Mouse (Mus musculus): ENCODE measurements around the gene Prrx1. TPM values are rescaled to one million over a fixed set of nuclear protein-coding genes. Genes with fewer than 3 reads are reported as not detected.

Prrx1 gene
- polyA plus RNA-seq, 1 experiment from 2014 or later = 5.7 TPM

- H3K27ac ChIP-seq (ENCODE audit: low read length) = no peak overlapping the region
- WGBS = 77% methylated on average over 5 of the region's 5 CpGs
- H3K4me1 ChIP-seq (ENCODE audit: control insufficient read depth, insufficient read depth, low read length) = no peaks in the 10 kb centered on the region
- no peak overlapping the region for H3K9ac ChIP-seq (ENCODE audit: low read depth, low read length)
- H3K4me3 ChIP-seq (ENCODE audit: low read length) = no peak overlapping the region
- no peaks in the 10 kb centered on the region for H3K36me3 ChIP-seq (ENCODE audit: control insufficient read depth, insufficient read depth, low read length)
- no peaks in the 10 kb centered on the region for H3K27me3 ChIP-seq (replicated peaks; ENCODE audit: control insufficient read depth, insufficient read depth, low read length)
- no peak for ATAC-seq
- no peaks in the 10 kb centered on the region for H3K9me3 ChIP-seq (ENCODE audit: control insufficient read depth, low read length)
- no peak overlapping the region for H3K4me2 ChIP-seq (ENCODE audit: low read depth, low read length)
These were observed 32.0 kb upstream of the Prrx1 start for GRCm38 (mm10) chr1:163345541-163345940.

- H3K4me3 ChIP-seq (ENCODE audit: low read length) = no peak overlapping the region
- no peaks in the 10 kb centered on the region for H3K9me3 ChIP-seq (ENCODE audit: control insufficient read depth, low read length)
- ATAC-seq = no peak
- H3K27ac ChIP-seq (ENCODE audit: low read length) = no peak overlapping the region
- WGBS = 23% methylated on average over 1 of the region's 1 CpGs
- no peaks in the 10 kb centered on the region for H3K27me3 ChIP-seq (replicated peaks; ENCODE audit: control insufficient read depth, insufficient read depth, low read length)
- no peaks in the 10 kb centered on the region for H3K4me1 ChIP-seq (ENCODE audit: control insufficient read depth, insufficient read depth, low read length)
- no peak overlapping the region for H3K4me2 ChIP-seq (ENCODE audit: low read depth, low read length)
- H3K9ac ChIP-seq (ENCODE audit: low read depth, low read length) = no peak overlapping the region
- no peaks in the 10 kb centered on the region for H3K36me3 ChIP-seq (ENCODE audit: control insufficient read depth, insufficient read depth, low read length)
These were observed 31.4 kb upstream of the Prrx1 start for GRCm38 (mm10) chr1:163344931-163345330.

- Histone ChIP-seq H3K4me3 (ENCODE audit: low read length) (no peak overlapping the region), H3K4me1 (ENCODE audit: control insufficient read depth, insufficient read depth, low read length) (no peaks in the 10 kb centered on the region), H3K27me3 (replicated peaks; ENCODE audit: control insufficient read depth, insufficient read depth, low read length) (no peaks in the 10 kb centered on the region), H3K9me3 (ENCODE audit: control insufficient read depth, low read length) (no peaks in the 10 kb centered on the region), H3K27ac (ENCODE audit: low read length) (no peak overlapping the region), H3K9ac (ENCODE audit: low read depth, low read length) (no peak overlapping the region), H3K4me2 (ENCODE audit: low read depth, low read length) (no peak overlapping the region), H3K36me3 (ENCODE audit: control insufficient read depth, insufficient read depth, low read length) (no peaks in the 10 kb centered on the region)
- 41% methylated on average over 3 of the region's 3 CpGs for WGBS
- no peak for ATAC-seq
These were observed 25.7 kb upstream of the Prrx1 start for GRCm38 (mm10) chr1:163339219-163339561.

GRCm38 (mm10) chr1:163338525-163339218 lies 25.2 kb upstream of the Prrx1 start:
- Histone ChIP-seq H3K4me2 (ENCODE audit: low read depth, low read length) (no peak overlapping the region), H3K9ac (ENCODE audit: low read depth, low read length) (no peak overlapping the region), H3K4me1 (ENCODE audit: control insufficient read depth, insufficient read depth, low read length) (no peaks in the 10 kb centered on the region), H3K4me3 (ENCODE audit: low read length) (no peak overlapping the region), H3K27ac (ENCODE audit: low read length) (no peak overlapping the region), H3K9me3 (ENCODE audit: control insufficient read depth, low read length) (no peaks in the 10 kb centered on the region), H3K36me3 (ENCODE audit: control insufficient read depth, insufficient read depth, low read length) (no peaks in the 10 kb centered on the region), H3K27me3 (replicated peaks; ENCODE audit: control insufficient read depth, insufficient read depth, low read length) (no peaks in the 10 kb centered on the region)
- no peak for ATAC-seq
- WGBS = 68% methylated on average over 7 of the region's 7 CpGs

GRCm38 (mm10) chr1:163337821-163338220 lies 24.3 kb upstream of the Prrx1 start:
- no peak overlapping the region for H3K4me2 ChIP-seq (ENCODE audit: low read depth, low read length)
- no peaks in the 10 kb centered on the region for H3K27me3 ChIP-seq (replicated peaks; ENCODE audit: control insufficient read depth, insufficient read depth, low read length)
- no peaks in the 10 kb centered on the region for H3K4me1 ChIP-seq (ENCODE audit: control insufficient read depth, insufficient read depth, low read length)
- WGBS = 75% methylated on average over 2 of the region's 2 CpGs
- no peak overlapping the region for H3K9ac ChIP-seq (ENCODE audit: low read depth, low read length)
- no peak overlapping the region for H3K4me3 ChIP-seq (ENCODE audit: low read length)
- no peaks in the 10 kb centered on the region for H3K36me3 ChIP-seq (ENCODE audit: control insufficient read depth, insufficient read depth, low read length)
- H3K27ac ChIP-seq (ENCODE audit: low read length) = no peak overlapping the region
- ATAC-seq = no peak
- no peaks in the 10 kb centered on the region for H3K9me3 ChIP-seq (ENCODE audit: control insufficient read depth, low read length)

- Histone ChIP-seq H3K9ac (ENCODE audit: low read depth, low read length) (no peak overlapping the region), H3K27ac (ENCODE audit: low read length) (no peak overlapping the region), H3K4me1 (ENCODE audit: control insufficient read depth, insufficient read depth, low read length) (no peaks in the 10 kb centered on the region), H3K9me3 (ENCODE audit: control insufficient read depth, low read length) (no peaks in the 10 kb centered on the region), H3K27me3 (replicated peaks; ENCODE audit: control insufficient read depth, insufficient read depth, low read length) (no peaks in the 10 kb centered on the region), H3K4me3 (ENCODE audit: low read length) (no peak overlapping the region), H3K36me3 (ENCODE audit: control insufficient read depth, insufficient read depth, low read length) (no peaks in the 10 kb centered on the region), H3K4me2 (ENCODE audit: low read depth, low read length) (no peak overlapping the region)
- no peak for ATAC-seq
- 61% methylated on average over 2 of the region's 2 CpGs for WGBS
These were observed 13.8 kb upstream of the Prrx1 start for GRCm38 (mm10) chr1:163327279-163327678.

- WGBS = 65% methylated on average over 3 of the region's 3 CpGs
- H3K9ac ChIP-seq (ENCODE audit: low read depth, low read length) = no peak overlapping the region
- ATAC-seq = no peak
- H3K4me1 ChIP-seq (ENCODE audit: control insufficient read depth, insufficient read depth, low read length) = no peaks in the 10 kb centered on the region
- H3K9me3 ChIP-seq (ENCODE audit: control insufficient read depth, low read length) = no peaks in the 10 kb centered on the region
- H3K27ac ChIP-seq (ENCODE audit: low read length) = no peak overlapping the region
- no peak overlapping the region for H3K4me3 ChIP-seq (ENCODE audit: low read length)
- no peaks in the 10 kb centered on the region for H3K36me3 ChIP-seq (ENCODE audit: control insufficient read depth, insufficient read depth, low read length)
- no peak overlapping the region for H3K4me2 ChIP-seq (ENCODE audit: low read depth, low read length)
- peaks cover 8% of the 10 kb centered on the region; the same call in 1 of the 2 replicates for H3K27me3 ChIP-seq (replicated peaks; ENCODE audit: control insufficient read depth, insufficient read depth, low read length)
These were observed 6.4 kb upstream of the Prrx1 start for GRCm38 (mm10) chr1:163319669-163320571.

- Histone ChIP-seq H3K4me1 (ENCODE audit: control insufficient read depth, insufficient read depth, low read length) (peaks cover 10% of the 10 kb centered on the region), H3K36me3 (ENCODE audit: control insufficient read depth, insufficient read depth, low read length) (no peaks in the 10 kb centered on the region), H3K27me3 (replicated peaks; ENCODE audit: control insufficient read depth, insufficient read depth, low read length) (peaks cover 16% of the 10 kb centered on the region; the same call in 1 of the 2 replicates), H3K9me3 (ENCODE audit: control insufficient read depth, low read length) (no peaks in the 10 kb centered on the region), H3K9ac (ENCODE audit: low read depth, low read length) (no peak overlapping the region), H3K27ac (ENCODE audit: low read length) (no peak overlapping the region), H3K4me2 (ENCODE audit: low read depth, low read length) (no peak overlapping the region), H3K4me3 (ENCODE audit: low read length) (no peak overlapping the region)
- no peak for ATAC-seq
- WGBS = 17% methylated on average over 1 of the region's 1 CpGs
These were observed 3.4 kb upstream of the Prrx1 start for GRCm38 (mm10) chr1:163316920-163317319.

- H3K9me3 ChIP-seq (ENCODE audit: control insufficient read depth, low read length) = no peaks in the 10 kb centered on the region
- peak overlapping the region; percentile 44 for H3K4me2 ChIP-seq (ENCODE audit: low read depth, low read length)
- H3K4me1 ChIP-seq (ENCODE audit: control insufficient read depth, insufficient read depth, low read length) = peaks cover 10% of the 10 kb centered on the region
- no peak overlapping the region for H3K27ac ChIP-seq (ENCODE audit: low read length)
- ATAC-seq = no peak
- peaks cover 30% of the 10 kb centered on the region for H3K27me3 ChIP-seq (replicated peaks; ENCODE audit: control insufficient read depth, insufficient read depth, low read length)
- WGBS = 3% methylated on average over 23 of the region's 23 CpGs
- peak overlapping the region; percentile 9; the same call in 1 of the 2 replicates for H3K4me3 ChIP-seq (ENCODE audit: low read length)
- H3K36me3 ChIP-seq (ENCODE audit: control insufficient read depth, insufficient read depth, low read length) = no peaks in the 10 kb centered on the region
- H3K9ac ChIP-seq (ENCODE audit: low read depth, low read length) = no peak overlapping the region
These were observed 1.4 kb upstream of the Prrx1 start for GRCm38 (mm10) chr1:163314829-163315301.
